8 mouse cellular contexts compared by ENCODE assay signal in genomic region chr11:6261434-6262082, GRCm38 (mm10). TPM values are rescaled to one million over a fixed set of nuclear protein-coding genes. Genes with fewer than 3 reads are reported as not detected.
A peak's percentile ranks its signal among the peaks of the same experiment; 100 is the strongest.
DNase-seq lines count a peak whose midpoint lies in the region; ATAC-seq and TF ChIP-seq lines count a peak whose summit lies in the region.

No protein-coding gene starts in this region.

- peak; percentile 64 for DNase-seq in urinary bladder, postnatal 25 days (ENCODE audit: low spot score)
- DNase-seq in urinary bladder, adult 2 months (ENCODE audit: low spot score): no peak
- peak; percentile 56 for DNase-seq in cerebellum, adult 11 months
- DNase-seq in forebrain, embryonic 14.5 days (ENCODE audit: low spot score): peak; percentile 89
- peak in 2 of 3 experiments; percentile 40 to 41 for DNase-seq in liver, embryonic 14.5 days (ENCODE audit: low read depth in 3 of 3, low spot score in 3 of 3)
- DNase-seq in neural tube, embryonic 11.5 days (ENCODE audit: low spot score): peak; percentile 83
- DNase-seq in telencephalon, adult 2 months (ENCODE audit: low read depth, low spot score): peak; percentile 39

- no peak for TF ChIP-seq EP300 in liver, embryonic 14.5 days (IDR thresholded peaks at IDR 0.05; ENCODE audit: low read depth)

- no peak overlapping the region for H3K4me2 ChIP-seq in forebrain, embryonic 14.5 days (ENCODE audit: low read length)
- H3K4me2 ChIP-seq in liver, embryonic 14.5 days (ENCODE audit: low read depth): no peak overlapping the region
- no peak overlapping the region for H3K4me2 ChIP-seq in neural tube, embryonic 11.5 days (ENCODE audit: low read depth)

- peaks cover 3% of the 10 kb centered on the region for H3K4me1 ChIP-seq in forebrain, embryonic 14.5 days (ENCODE audit: control insufficient read depth, insufficient read depth, low read length)
- H3K4me1 ChIP-seq in liver, embryonic 14.5 days (replicated peaks; ENCODE audit: control insufficient read depth in 2 of 2, insufficient read depth in 2 of 2, low read length in 1 of 2): peaks cover 0 to 1% of the 10 kb centered on the region in 2 experiments; a peak in 1 of 4 replicates
- peaks cover 4% of the 10 kb centered on the region for H3K4me1 ChIP-seq in neural tube, embryonic 11.5 days (ENCODE audit: control insufficient read depth, insufficient read depth, low read length)

- H3K27ac ChIP-seq in forebrain, embryonic 14.5 days (ENCODE audit: low read depth, low read length): no peak overlapping the region
- no peak overlapping the region for H3K27ac ChIP-seq in liver, embryonic 14.5 days
- H3K27ac ChIP-seq in neural tube, embryonic 11.5 days (ENCODE audit: low read depth, low read length): no peak overlapping the region

- peak; percentile 67; the same call in 1 of the 2 replicates for ATAC-seq in forebrain, embryonic 14.5 days
- peak; percentile 71 for ATAC-seq in inflammation-experienced regulatory T-cells, adult 6 months
- ATAC-seq in liver, embryonic 14.5 days (ENCODE audit: insufficient read depth): no peak
- ATAC-seq in neural tube, embryonic 11.5 days (ENCODE audit: insufficient read depth, low FRiP score, low TSS enrichment): no peak

- no peak overlapping the region for H3K4me3 ChIP-seq in forebrain, embryonic 14.5 days (ENCODE audit: low read depth, low read length)
- H3K4me3 ChIP-seq in liver, embryonic 14.5 days (ENCODE audit: insufficient read depth in 1 of 2, low read depth in 2 of 2, low read length in 2 of 2): no peak overlapping the region
- H3K4me3 ChIP-seq in neural tube, embryonic 11.5 days (ENCODE audit: low read depth, low read length): no peak overlapping the region

- peak; percentile 99 for TF ChIP-seq CTCF in liver, embryonic 14.5 days (IDR thresholded peaks at IDR 0.05; ENCODE audit: low read depth)

- H3K9me3 ChIP-seq in forebrain, embryonic 14.5 days (replicated peaks; ENCODE audit: control insufficient read depth, low read length): no peaks in the 10 kb centered on the region
- no peaks in the 10 kb centered on the region for H3K9me3 ChIP-seq in liver, embryonic 14.5 days (ENCODE audit: control insufficient read depth, low read length)
- no peaks in the 10 kb centered on the region for H3K9me3 ChIP-seq in neural tube, embryonic 11.5 days (ENCODE audit: control insufficient read depth, low read length)

- H3K9ac ChIP-seq in forebrain, embryonic 14.5 days (ENCODE audit: low read length): no peak overlapping the region
- H3K9ac ChIP-seq in liver, embryonic 14.5 days (replicated peaks): no peak overlapping the region
- no peak overlapping the region for H3K9ac ChIP-seq in neural tube, embryonic 11.5 days (ENCODE audit: low read length)

- H3K27me3 ChIP-seq in forebrain, embryonic 14.5 days (replicated peaks; ENCODE audit: control insufficient read depth, insufficient read depth, low read length): no peaks in the 10 kb centered on the region
- no peaks in the 10 kb centered on the region for H3K27me3 ChIP-seq in liver, embryonic 14.5 days (ENCODE audit: control insufficient read depth, insufficient read depth, low read length)
- no peaks in the 10 kb centered on the region for H3K27me3 ChIP-seq in neural tube, embryonic 11.5 days (ENCODE audit: control insufficient read depth, insufficient read depth, low read length)

- WGBS in forebrain, embryonic 14.5 days: 73% methylated on average over 10 of the region's 10 CpGs
- 71% methylated on average over 10 of the region's 10 CpGs for WGBS in liver, embryonic 14.5 days (ENCODE audit: insufficient replicate concordance)
- 83% methylated on average over 10 of the region's 10 CpGs for WGBS in neural tube, embryonic 11.5 days

- H3K36me3 ChIP-seq in forebrain, embryonic 14.5 days (ENCODE audit: control insufficient read depth, insufficient read depth, low read length): peaks cover 86% of the 10 kb centered on the region
- H3K36me3 ChIP-seq in liver, embryonic 14.5 days (replicated peaks; ENCODE audit: control insufficient read depth, insufficient read depth, low read depth): peaks cover 62% of the 10 kb centered on the region
- peaks cover 44% of the 10 kb centered on the region for H3K36me3 ChIP-seq in neural tube, embryonic 11.5 days (ENCODE audit: control insufficient read depth, insufficient read depth, low read length)

RNA-seq across cellular contexts. Expression of gene Ddx56, which starts 6.0 kb away (rescaled TPM):
- polyA plus RNA-seq in urinary bladder, adult 2 months (2012; rRNA removed): 34.1 and 38.8 TPM in 2 replicates
- 84.3 and 91.7 TPM in 2 replicates for polyA plus RNA-seq in forebrain, embryonic 14.5 days (2014; fragmentation: Nextera tagmentation; extraction: Ambion mirVana)
- polyA plus RNA-seq in inflammation-experienced regulatory T-cells, adult 6 months (2017; shearing (Covaris generic)): 100 to 1,000 TPM in 1 of 3 experiments, 10 to 100 TPM in 2; 58.0 to 107 (median 96.8) TPM
- 25.4 and 28.7 TPM in 2 replicates for polyA plus RNA-seq in liver, embryonic 14.5 days (2012; rRNA removed)
- polyA plus RNA-seq in liver, embryonic 14.5 days (2014; fragmentation: Nextera tagmentation; extraction: Ambion mirVana): 45.8 and 53.4 TPM in 2 replicates
- polyA plus RNA-seq in neural tube, embryonic 11.5 days (2014; fragmentation: Nextera tagmentation; extraction: Ambion mirVana): 105 and 107 TPM in 2 replicates

RNA-seq across cellular contexts. Expression of gene Tmed4, which starts 13.1 kb away (rescaled TPM):
- polyA plus RNA-seq in urinary bladder, adult 2 months (2012; rRNA removed): 83.0 and 98.1 TPM in 2 replicates
- polyA plus RNA-seq in forebrain, embryonic 14.5 days (2014; fragmentation: Nextera tagmentation; extraction: Ambion mirVana): 171 and 172 TPM in 2 replicates
- 10 to 100 TPM; 53.4 to 93.7 (median 81.4) TPM for polyA plus RNA-seq in inflammation-experienced regulatory T-cells, adult 6 months (2017; shearing (Covaris generic))
- polyA plus RNA-seq in liver, embryonic 14.5 days (2012; rRNA removed): 23.9 and 28.3 TPM in 2 replicates
- 37.4 and 37.5 TPM in 2 replicates for polyA plus RNA-seq in liver, embryonic 14.5 days (2014; fragmentation: Nextera tagmentation; extraction: Ambion mirVana)
- polyA plus RNA-seq in neural tube, embryonic 11.5 days (2014; fragmentation: Nextera tagmentation; extraction: Ambion mirVana): 145 and 154 TPM in 2 replicates

RNA-seq across cellular contexts. Expression of gene Ogdh, which starts 29.9 kb away (rescaled TPM):
- 94.0 and 133 TPM in 2 replicates for polyA plus RNA-seq in urinary bladder, adult 2 months (2012; rRNA removed)
- polyA plus RNA-seq in forebrain, embryonic 14.5 days (2014; fragmentation: Nextera tagmentation; extraction: Ambion mirVana): 54.8 and 72.0 TPM in 2 replicates
- 100 to 1,000 TPM; 132 to 161 (median 134) TPM for polyA plus RNA-seq in inflammation-experienced regulatory T-cells, adult 6 months (2017; shearing (Covaris generic))
- polyA plus RNA-seq in liver, embryonic 14.5 days (2012; rRNA removed): 38.6 and 41.8 TPM in 2 replicates
- polyA plus RNA-seq in liver, embryonic 14.5 days (2014; fragmentation: Nextera tagmentation; extraction: Ambion mirVana): 60.6 and 72.8 TPM in 2 replicates
- 93.0 and 104 TPM in 2 replicates for polyA plus RNA-seq in neural tube, embryonic 11.5 days (2014; fragmentation: Nextera tagmentation; extraction: Ambion mirVana)

RNA-seq across cellular contexts. Expression of gene Npc1l1, which starts 31.6 kb away (rescaled TPM):
- polyA plus RNA-seq in urinary bladder, adult 2 months (2012; rRNA removed): 0.16 and 0.18 TPM in 2 replicates
- 0.05 TPM in 1 of 2 replicates, not detected in the other for polyA plus RNA-seq in forebrain, embryonic 14.5 days (2014; fragmentation: Nextera tagmentation; extraction: Ambion mirVana)
- polyA plus RNA-seq in inflammation-experienced regulatory T-cells, adult 6 months (2017; shearing (Covaris generic)): not detected
- 0.11 and 0.13 TPM in 2 replicates for polyA plus RNA-seq in liver, embryonic 14.5 days (2012; rRNA removed)
- polyA plus RNA-seq in liver, embryonic 14.5 days (2014; fragmentation: Nextera tagmentation; extraction: Ambion mirVana): 0.08 and 0.19 TPM in 2 replicates
- polyA plus RNA-seq in neural tube, embryonic 11.5 days (2014; fragmentation: Nextera tagmentation; extraction: Ambion mirVana): not detected in 2 replicates

Comparison
In these comparisons a context has a peak if more than half of its experiments do, and no peak if none do; other contexts are left out.
1. ATAC-seq: peak in forebrain, embryonic 14.5 days (single experiment) and inflammation-experienced regulatory T-cells, adult 6 months (single experiment); none in liver, embryonic 14.5 days (single experiment) and neural tube, embryonic 11.5 days (single experiment).